Mouse (Mus musculus) CH12.LX (cell line): Measurements from ENCODE around the gene Eml1.

ENCODE experiments used
- BHLHE40 ChIP-seq: IDR thresholded peaks from 2 replicates; pipeline ENCODE4 v1.6.1; 2011; ENCODE audit warnings: mild to moderate bottlenecking, low read depth, low read length, improper control_type of control experiment
- CTCF ChIP-seq, 2 experiments: IDR thresholded peaks in 1 of 2; conservative IDR thresholded peaks in 1 of 2; 2 replicates each; pipeline ENCODE4 v1.5.1; 2011 to 2012; ENCODE audit warnings: low read depth in 2 of 2, low read length in 2 of 2, improper control_type of control experiment in 1 of 2, inconsistent platforms in 1 of 2, mild to moderate bottlenecking in 1 of 2, moderate library complexity in 1 of 2
- EP300 ChIP-seq: IDR thresholded peaks from 2 replicates; pipeline ENCODE4 v1.6.1; 2011; ENCODE audit warnings: low read length, improper control_type of control experiment
- GABPA ChIP-seq: IDR thresholded peaks from 2 replicates; pipeline ENCODE4 v1.6.1; 2012; ENCODE audit warnings: low read depth, low read length, improper control_type of control experiment, inconsistent platforms; ENCODE audit not compliant: insufficient replicate concordance
- HCFC1 ChIP-seq: IDR thresholded peaks from 2 replicates; pipeline ENCODE4 v1.6.1; 2012; ENCODE audit warnings: low read depth, mild to moderate bottlenecking, inconsistent platforms, low read length, improper control_type of control experiment
- JUND ChIP-seq: conservative IDR thresholded peaks from 2 replicates; pipeline ENCODE4 v1.6.1; 2011; ENCODE audit warnings: low read depth, low read length, improper control_type of control experiment
- MAX ChIP-seq: IDR thresholded peaks from 2 replicates; pipeline ENCODE4 v1.6.1; 2011; ENCODE audit warnings: low read length, improper control_type of control experiment
- NRF1 ChIP-seq: IDR thresholded peaks from 2 replicates; pipeline ENCODE4 v1.6.1; 2014; ENCODE audit warnings: low read depth, mild to moderate bottlenecking, inconsistent platforms, low read length, improper control_type of control experiment, moderate library complexity
- POLR2A ChIP-seq: IDR thresholded peaks from 2 replicates; pipeline ENCODE4 v1.6.1; 2011; ENCODE audit warnings: low read depth, mild to moderate bottlenecking, improper control_type of control experiment, low read length
- POLR2AphosphoS2 ChIP-seq: IDR thresholded peaks from 2 replicates; pipeline ENCODE4 v1.6.1; 2011; ENCODE audit warnings: low read depth, low read length, improper control_type of control experiment
- RCOR1 ChIP-seq: conservative IDR thresholded peaks from 2 replicates; pipeline ENCODE4 v1.6.1; 2012; ENCODE audit warnings: low read depth, mild to moderate bottlenecking, inconsistent platforms, low read length, improper control_type of control experiment
- TBP ChIP-seq: conservative IDR thresholded peaks from 2 replicates; pipeline ENCODE4 v1.6.1; 2011; ENCODE audit warnings: low read depth, low read length, improper control_type of control experiment
- ZC3H11A ChIP-seq: IDR thresholded peaks from 2 replicates; pipeline ENCODE4 v1.6.1; 2012; ENCODE audit warnings: low read depth, mild to moderate bottlenecking, inconsistent platforms, low read length, improper control_type of control experiment
- ZMIZ1 ChIP-seq: IDR thresholded peaks from 2 replicates; pipeline ENCODE4 v1.6.1; 2012; ENCODE audit warnings: low read depth, mild to moderate bottlenecking, inconsistent platforms, low read length, improper control_type of control experiment

DNA sequence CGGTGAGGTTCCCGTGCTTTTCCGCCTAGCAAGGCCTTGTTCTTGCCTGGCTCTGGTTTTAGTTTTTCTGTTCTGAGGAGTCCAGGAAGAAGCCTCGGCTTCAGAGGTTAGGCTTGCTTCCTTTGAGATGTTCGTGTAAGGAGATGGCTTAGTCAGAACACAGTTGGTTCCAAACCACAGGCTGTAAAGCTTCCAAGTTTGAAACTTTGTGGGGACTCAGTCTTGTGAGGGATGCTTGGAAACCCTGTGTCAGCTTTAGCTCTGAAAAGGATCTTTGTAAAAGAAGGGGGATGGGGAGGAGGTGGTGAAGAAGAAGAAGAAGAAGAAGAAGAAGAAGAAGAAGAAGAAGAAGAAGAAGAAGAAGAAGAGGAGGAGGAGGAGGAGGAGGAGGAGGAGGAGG lies 118.3 kb downstream of the Eml1 start:
- TF ChIP-seq ZC3H11A (no peak), JUND (no peak), BHLHE40 (no peak), CTCF (conservative IDR thresholded peaks at IDR 0.05 in 1 of 2, IDR thresholded peaks at IDR 0.05 in 1 of 2; ENCODE audit: low read depth in 2 of 2, low read length in 2 of 2) (no peak), EP300 (no peak), RCOR1 (no peak), POLR2A (no peak), ZMIZ1 (no peak), NRF1 (no peak), HCFC1 (no peak), GABPA (no peak), TBP (no peak), POLR2AphosphoS2 (no peak), MAX (no peak)
